Mouse (Mus musculus): ENCODE measurements around the gene Pmepa1. TPM values are rescaled to one million over a fixed set of nuclear protein-coding genes. Genes with fewer than 3 reads are reported as not detected.

Gene Pmepa1
- polyA plus RNA-seq, 1 experiment from 2014 or later: 5.6 TPM

DNA sequence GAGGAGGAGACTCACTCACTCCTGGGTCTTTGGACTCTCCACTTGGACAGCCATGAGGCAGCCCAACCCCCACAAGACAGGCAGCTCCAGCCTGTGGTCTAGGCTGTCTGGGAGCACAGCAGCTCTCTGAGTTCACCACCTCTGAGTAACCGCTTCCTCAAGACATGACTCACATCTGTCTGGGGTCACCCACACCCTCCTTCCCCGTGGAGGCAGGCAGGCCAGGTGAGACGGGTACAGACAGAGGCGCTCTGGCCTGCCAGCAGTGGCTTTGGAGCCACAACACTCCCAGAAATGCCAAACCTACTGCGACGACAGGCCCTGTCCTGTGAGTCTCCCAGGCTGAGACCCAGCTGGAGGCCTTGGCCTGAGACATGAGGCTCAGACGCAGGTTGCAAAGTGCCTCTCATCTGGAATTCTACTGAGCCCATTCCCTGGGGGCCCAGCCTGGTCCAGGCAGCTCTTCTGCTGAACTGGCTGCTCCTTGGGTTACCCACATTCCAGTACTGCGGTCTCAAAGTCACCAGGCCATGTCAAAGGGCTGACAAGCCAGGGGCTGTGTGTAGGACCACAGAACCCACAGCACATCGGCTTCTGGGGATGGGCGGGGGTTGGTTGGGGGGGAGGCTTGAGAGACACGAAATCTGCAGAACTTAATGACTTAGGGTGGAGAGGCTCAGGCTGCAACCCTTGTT is 12.6 kb downstream of the Pmepa1 start:
- H3K4me1 ChIP-seq: peaks cover 87% of the 10 kb centered on the region
- no peak overlapping the region for H3K4me3 ChIP-seq
- no peaks in the 10 kb centered on the region for H3K27me3 ChIP-seq
- peak; percentile 15; the same call in 1 of the 2 replicates for ATAC-seq (ENCODE audit: low FRiP score)
- no peaks in the 10 kb centered on the region for H3K9me3 ChIP-seq (replicated peaks)
- H3K36me3 ChIP-seq: no peaks in the 10 kb centered on the region
- 0 out of 2 replicates have a peak overlapping the region, but pooled peaks have one; percentile 14 for H3K27ac ChIP-seq
- H3K4me2 ChIP-seq (replicated peaks): no peak overlapping the region
- H3K9ac ChIP-seq: no peak overlapping the region; the same call in 1 of the 2 replicates
- 66% methylated on average over 11 of the region's 11 CpGs for WGBS

GRCm38 (mm10) chr2:173261497-173261896 is 14.8 kb downstream of the Pmepa1 start:
- H3K4me1 ChIP-seq: peaks cover 91% of the 10 kb centered on the region
- H3K27me3 ChIP-seq: no peaks in the 10 kb centered on the region
- no peak for ATAC-seq (ENCODE audit: low FRiP score)
- H3K9ac ChIP-seq: 0 out of 2 replicates have a peak overlapping the region, but pooled peaks have one; percentile 28
- peak overlapping the region; percentile 4; the same call in 1 of the 2 replicates for H3K4me2 ChIP-seq (replicated peaks)
- H3K9me3 ChIP-seq (replicated peaks): no peaks in the 10 kb centered on the region
- H3K4me3 ChIP-seq: no peak overlapping the region
- 79% methylated on average over 10 of the region's 10 CpGs for WGBS
- H3K27ac ChIP-seq: no peak overlapping the region
- H3K36me3 ChIP-seq: no peaks in the 10 kb centered on the region

DNA sequence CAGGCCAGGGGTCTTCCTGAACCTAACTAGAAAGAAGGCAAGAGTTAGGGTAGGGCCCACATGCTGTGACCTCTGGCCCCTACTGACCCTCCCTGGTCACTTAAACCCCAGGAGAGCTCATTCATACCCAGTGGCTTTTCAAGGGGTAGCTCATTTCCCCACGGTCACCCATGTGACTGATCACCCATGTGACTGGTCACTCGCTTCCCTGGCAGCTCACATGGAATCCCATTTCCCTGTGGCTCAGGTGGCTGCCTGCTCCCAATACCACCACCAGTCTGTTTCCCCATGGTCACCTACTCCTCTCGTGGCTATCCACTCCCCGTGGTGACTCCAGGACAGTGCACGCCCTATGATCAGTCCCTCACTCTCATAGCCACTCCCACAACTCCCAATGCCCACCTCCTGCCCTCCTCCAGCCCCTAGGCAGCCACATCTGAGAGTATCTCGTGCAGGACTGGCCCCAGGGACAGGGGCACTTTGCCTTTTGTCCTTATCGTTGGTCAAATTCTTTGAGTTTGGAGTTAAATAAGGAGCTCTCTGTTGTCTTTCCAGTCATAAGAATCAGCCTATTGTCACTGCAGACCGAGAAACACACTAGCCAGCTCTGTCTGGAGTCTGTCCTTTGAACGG is 17.8 kb downstream of the Pmepa1 start:
- 24% methylated on average over 9 of the region's 9 CpGs for WGBS
- Histone ChIP-seq H3K9ac (no peak overlapping the region), H3K4me1 (peaks cover 93% of the 10 kb centered on the region), H3K36me3 (no peaks in the 10 kb centered on the region), H3K9me3 (replicated peaks) (no peaks in the 10 kb centered on the region), H3K27me3 (no peaks in the 10 kb centered on the region), H3K4me3 (no peak overlapping the region), H3K4me2 (replicated peaks) (no peak overlapping the region), H3K27ac (peak overlapping the region; percentile 66)
- ATAC-seq (ENCODE audit: low FRiP score): no peak

GRCm38 (mm10) chr2:173257610-173258009 is 18.7 kb downstream of the Pmepa1 start:
- Histone ChIP-seq H3K27ac (peak overlapping the region; percentile 66), H3K4me2 (replicated peaks) (no peak overlapping the region), H3K9me3 (replicated peaks) (no peaks in the 10 kb centered on the region), H3K27me3 (no peaks in the 10 kb centered on the region), H3K4me1 (peaks cover 100% of the 10 kb centered on the region), H3K9ac (no peak overlapping the region; the same call in 1 of the 2 replicates), H3K4me3 (no peak overlapping the region), H3K36me3 (no peaks in the 10 kb centered on the region)
- 25% methylated on average over 7 of the region's 7 CpGs for WGBS
- peak; percentile 50 for ATAC-seq (ENCODE audit: low FRiP score)

DNA sequence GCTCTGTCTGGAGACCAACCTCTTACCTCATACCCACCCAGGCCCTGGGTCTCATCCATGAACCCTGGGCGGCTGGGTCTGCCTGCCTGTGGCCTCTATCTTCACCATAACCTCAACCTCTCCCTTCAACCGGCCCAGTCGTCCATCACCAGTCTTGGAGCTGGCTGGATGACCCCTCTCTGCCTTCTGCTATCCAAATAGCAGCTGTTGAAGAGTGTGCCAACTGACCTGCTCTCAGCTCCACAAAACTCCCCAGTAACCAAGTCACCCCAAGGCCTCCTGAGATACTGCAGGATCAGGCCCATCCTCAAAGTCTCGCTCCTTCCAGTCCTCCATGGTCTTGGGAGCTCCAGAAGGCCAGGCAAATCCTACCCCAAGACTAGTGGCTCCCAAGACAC is 19.8 kb downstream of the Pmepa1 start:
- ATAC-seq (ENCODE audit: low FRiP score): no peak
- WGBS: 86% methylated on average over 4 of the region's 4 CpGs
- Histone ChIP-seq H3K36me3 (no peaks in the 10 kb centered on the region), H3K27ac (peak overlapping the region; percentile 19; the same call in 1 of the 2 replicates), H3K4me3 (no peak overlapping the region), H3K9me3 (replicated peaks) (no peaks in the 10 kb centered on the region), H3K4me1 (peaks cover 100% of the 10 kb centered on the region), H3K4me2 (replicated peaks) (no peak overlapping the region), H3K9ac (no peak overlapping the region), H3K27me3 (no peaks in the 10 kb centered on the region)

GRCm38 (mm10) chr2:173255810-173256551 is 20.4 kb downstream of the Pmepa1 start:
- Histone ChIP-seq H3K4me3 (no peak overlapping the region), H3K36me3 (no peaks in the 10 kb centered on the region), H3K4me2 (replicated peaks) (no peak overlapping the region), H3K27me3 (no peaks in the 10 kb centered on the region), H3K4me1 (peaks cover 100% of the 10 kb centered on the region), H3K9ac (no peak overlapping the region), H3K27ac (peak overlapping the region; percentile 19; the same call in 1 of the 2 replicates), H3K9me3 (replicated peaks) (no peaks in the 10 kb centered on the region)
- ATAC-seq (ENCODE audit: low FRiP score): no peak
- 69% methylated on average over 7 of the region's 7 CpGs for WGBS

- H3K4me2 ChIP-seq (replicated peaks): peak overlapping the region; percentile 34
- WGBS: 13% methylated on average over 26 of the region's 26 CpGs
- peak overlapping the region; percentile 87 for H3K27ac ChIP-seq
- peak overlapping the region; percentile 29; the same call in 1 of the 2 replicates for H3K9ac ChIP-seq
- H3K9me3 ChIP-seq (replicated peaks): no peaks in the 10 kb centered on the region
- H3K36me3 ChIP-seq: no peaks in the 10 kb centered on the region
- peak; percentile 59 for ATAC-seq (ENCODE audit: low FRiP score)
- H3K4me1 ChIP-seq: peaks cover 100% of the 10 kb centered on the region
- no peak overlapping the region for H3K4me3 ChIP-seq
- H3K27me3 ChIP-seq: no peaks in the 10 kb centered on the region
These were observed 22.3 kb downstream of the Pmepa1 start for GRCm38 (mm10) chr2:173253761-173254662.

DNA sequence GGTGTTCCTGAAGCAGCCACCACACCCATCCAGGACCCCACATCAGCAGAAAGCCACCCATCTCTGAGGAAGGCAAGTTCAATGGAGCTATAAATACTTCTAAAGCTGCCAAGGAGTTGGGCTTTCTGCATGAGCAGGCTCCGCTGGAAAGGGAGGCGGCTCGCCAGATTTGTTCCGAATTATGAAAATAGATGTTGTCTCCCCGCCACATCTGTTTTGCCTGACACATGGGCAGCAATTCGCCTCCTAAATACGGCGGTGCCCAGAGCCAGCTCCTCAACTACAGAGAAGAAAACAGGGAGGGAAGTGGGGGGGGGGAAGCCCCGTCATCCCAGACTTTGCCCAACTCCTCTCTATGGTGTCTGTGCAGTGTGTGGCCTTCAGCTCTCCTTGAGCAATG is 24.7 kb downstream of the Pmepa1 start:
- Histone ChIP-seq H3K9ac (no peak overlapping the region), H3K9me3 (replicated peaks) (no peaks in the 10 kb centered on the region), H3K4me1 (peaks cover 98% of the 10 kb centered on the region), H3K27me3 (no peaks in the 10 kb centered on the region), H3K4me3 (no peak overlapping the region), H3K4me2 (replicated peaks) (no peak overlapping the region), H3K36me3 (no peaks in the 10 kb centered on the region), H3K27ac (no peak overlapping the region)
- ATAC-seq (ENCODE audit: low FRiP score): no peak
- 71% methylated on average over 9 of the region's 9 CpGs for WGBS

GRCm38 (mm10) chr2:173251133-173251532 is 25.2 kb downstream of the Pmepa1 start:
- Histone ChIP-seq H3K9ac (0 out of 2 replicates have a peak overlapping the region, but pooled peaks have one; percentile 5), H3K9me3 (replicated peaks) (no peaks in the 10 kb centered on the region), H3K36me3 (no peaks in the 10 kb centered on the region), H3K27ac (no peak overlapping the region), H3K27me3 (no peaks in the 10 kb centered on the region), H3K4me3 (no peak overlapping the region), H3K4me1 (peaks cover 98% of the 10 kb centered on the region), H3K4me2 (replicated peaks) (no peak overlapping the region)
- ATAC-seq (ENCODE audit: low FRiP score): no peak
- 59% methylated on average over 7 of the region's 7 CpGs for WGBS

DNA sequence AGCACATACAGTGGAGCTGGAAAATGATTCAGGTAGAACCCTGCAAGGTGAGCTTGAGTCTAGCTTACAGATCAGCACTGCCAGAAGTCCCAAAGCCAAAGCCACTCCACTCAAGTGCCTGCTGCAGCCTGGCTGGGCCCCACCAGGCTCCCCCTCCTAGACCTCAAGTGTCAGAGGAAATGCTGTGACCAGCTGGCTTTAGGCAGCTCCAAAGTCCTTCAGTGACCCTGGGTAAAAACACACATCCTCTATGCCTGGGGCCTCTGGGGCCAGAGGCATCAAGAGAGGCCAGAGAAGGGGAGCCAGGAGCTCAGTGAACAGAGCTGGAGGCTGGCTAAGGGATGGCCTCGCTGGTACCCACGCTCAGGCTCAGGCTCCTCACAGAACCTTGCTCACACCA is 25.9 kb downstream of the Pmepa1 start:
- no peak overlapping the region for H3K27ac ChIP-seq
- no peak for ATAC-seq (ENCODE audit: low FRiP score)
- no peaks in the 10 kb centered on the region for H3K9me3 ChIP-seq (replicated peaks)
- no peaks in the 10 kb centered on the region for H3K36me3 ChIP-seq
- 0 out of 2 replicates have a peak overlapping the region, but pooled peaks have one; percentile 5 for H3K9ac ChIP-seq
- no peak overlapping the region for H3K4me2 ChIP-seq (replicated peaks)
- H3K4me3 ChIP-seq: no peak overlapping the region
- 19% methylated on average over 2 of the region's 2 CpGs for WGBS
- peaks cover 97% of the 10 kb centered on the region for H3K4me1 ChIP-seq
- H3K27me3 ChIP-seq: no peaks in the 10 kb centered on the region

DNA sequence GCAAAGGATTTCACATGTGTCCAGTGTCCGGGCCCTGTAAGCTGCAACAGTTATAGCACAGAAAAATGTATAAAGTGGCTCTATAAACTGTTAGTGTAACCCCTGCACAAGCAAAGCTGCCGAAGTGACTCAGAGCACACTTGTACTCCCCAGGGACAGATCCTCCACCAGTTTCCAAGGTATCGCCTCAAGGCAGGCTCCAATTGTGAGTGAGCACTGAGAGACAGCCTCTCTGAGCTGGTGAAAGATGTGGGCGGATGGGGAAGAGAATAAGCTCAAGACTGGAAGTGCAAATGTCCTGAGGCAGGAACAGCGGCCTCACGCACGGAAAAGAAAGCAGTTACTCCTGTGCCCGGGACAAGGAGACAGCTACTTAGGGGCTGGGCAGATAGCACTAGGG is 26.4 kb downstream of the Pmepa1 start:
- no peak overlapping the region for H3K9ac ChIP-seq
- no peaks in the 10 kb centered on the region for H3K27me3 ChIP-seq
- no peak for ATAC-seq (ENCODE audit: low FRiP score)
- no peak overlapping the region for H3K4me2 ChIP-seq (replicated peaks)
- WGBS: 77% methylated on average over 8 of the region's 8 CpGs
- H3K4me1 ChIP-seq: peaks cover 93% of the 10 kb centered on the region
- no peak overlapping the region for H3K27ac ChIP-seq
- H3K9me3 ChIP-seq (replicated peaks): no peaks in the 10 kb centered on the region
- no peaks in the 10 kb centered on the region for H3K36me3 ChIP-seq
- H3K4me3 ChIP-seq: no peak overlapping the region

Data from hindbrain, embryonic 12.5 days (tissue).